Mouse (Mus musculus): Measurements from ENCODE around the gene Gss.
"Not testable (repeated sequence)": the region's sequence is repeated elsewhere in the genome, so short reads cannot be mapped to it uniquely, and the experiment has no call there.

Gene Gss

DNA sequence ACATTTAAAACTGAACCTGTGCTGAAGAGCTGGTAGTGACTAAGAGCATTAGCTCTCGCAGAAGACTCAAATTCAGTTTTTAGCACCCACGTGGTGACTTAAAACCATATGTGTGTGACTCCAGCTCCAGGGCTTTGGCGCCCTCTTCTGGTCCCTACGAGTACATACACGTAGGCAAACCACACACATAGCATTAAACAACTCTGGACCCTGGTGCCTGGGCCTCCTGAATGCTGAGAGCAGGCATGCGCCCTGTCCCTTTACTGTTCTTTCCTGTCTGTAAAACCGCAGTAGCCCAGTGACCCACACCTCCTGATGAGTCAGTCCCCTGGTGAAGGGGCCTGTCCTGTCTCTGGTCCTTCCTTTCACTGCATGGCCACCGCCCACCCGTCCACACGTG is 32.1 kb upstream of the Gss start:
- in situ Hi-C loops (cut with MboI; ENCODE audit: low pct_unique_long_range_greater_than_20kb in 1 of 2, low sequenced_read_pairs in 2 of 2, unreplicated experiment in 1 of 2), result loop anchor here in 1 of 2 experiments (5.0 kb wide), 1 partner anchor 107 kb away; the partner anchor contains the start of genes Acss2 and Ggt7

DNA sequence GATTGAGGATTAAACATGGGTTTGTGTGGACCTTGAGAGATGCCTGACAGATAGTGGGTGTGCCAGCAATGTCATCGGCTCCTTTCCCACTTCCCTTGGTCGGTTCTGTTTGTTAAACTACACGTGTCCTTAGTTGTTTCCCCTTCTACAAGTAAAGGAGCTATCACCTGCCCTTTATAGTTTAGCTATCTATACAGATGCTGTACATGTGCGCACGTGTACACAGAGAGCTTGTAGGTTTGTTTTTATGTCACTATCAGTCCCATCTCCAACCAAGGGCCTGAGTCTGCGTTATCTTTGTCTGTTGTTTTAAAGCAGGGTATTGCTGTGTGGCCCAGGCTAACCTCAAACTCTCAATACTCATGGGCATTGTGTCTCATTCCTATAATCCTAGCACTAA is 31.4 kb upstream of the Gss start:
- in situ Hi-C loops (cut with MboI; ENCODE audit: low pct_unique_long_range_greater_than_20kb in 1 of 2, low sequenced_read_pairs in 2 of 2, unreplicated experiment in 1 of 2), result no loop called here

DNA sequence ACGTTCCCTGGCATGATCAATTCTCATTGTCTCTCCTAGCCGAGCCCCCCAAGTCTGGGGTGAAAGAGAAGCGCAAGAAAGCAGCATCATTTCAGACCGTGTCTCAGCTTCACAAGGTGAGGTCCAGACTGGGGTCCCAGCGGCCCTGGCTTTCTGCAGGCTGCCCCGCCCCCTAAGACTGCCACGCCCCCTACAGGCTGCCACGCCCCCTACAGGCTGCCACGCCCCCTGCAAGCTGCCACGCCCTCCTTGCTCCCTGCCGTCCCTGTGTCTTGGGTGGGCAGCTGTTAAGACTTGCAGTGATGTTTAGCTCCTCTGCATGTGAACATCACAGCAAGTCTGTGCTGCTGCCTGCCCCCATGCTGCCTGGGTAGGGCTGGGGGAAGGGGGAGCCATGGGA is 30.0 kb upstream of the Gss start:
- in situ Hi-C loops (cut with MboI; ENCODE audit: low pct_unique_long_range_greater_than_20kb in 1 of 2, low sequenced_read_pairs in 2 of 2, unreplicated experiment in 1 of 2), result no loop called here

DNA sequence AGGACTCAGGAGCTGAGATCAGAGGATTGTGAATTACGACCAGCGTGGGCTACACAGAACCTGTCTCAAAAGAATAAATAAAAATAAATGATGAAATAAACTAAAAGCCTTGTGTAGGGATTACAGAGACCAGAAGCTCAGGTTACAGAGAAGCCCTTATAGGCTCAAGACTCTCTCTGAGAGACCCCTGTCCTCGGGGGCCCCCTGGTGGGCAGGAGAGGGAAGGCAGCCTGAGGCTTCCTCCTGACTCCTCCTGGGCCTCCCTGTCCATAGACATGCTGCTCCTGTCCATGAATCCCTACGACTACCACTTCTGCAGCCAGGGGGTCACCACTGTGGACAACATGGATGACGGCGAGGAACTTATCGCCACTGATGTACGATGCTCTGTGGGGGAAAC is 27.2 kb upstream of the Gss start:
- in situ Hi-C loops (cut with MboI; ENCODE audit: low pct_unique_long_range_greater_than_20kb in 1 of 2, low sequenced_read_pairs in 2 of 2, unreplicated experiment in 1 of 2), result loop anchor here in 1 of 2 experiments (5.0 kb wide), 1 partner anchor 103 kb away; the partner anchor contains the start of genes Acss2 and Ggt7

DNA sequence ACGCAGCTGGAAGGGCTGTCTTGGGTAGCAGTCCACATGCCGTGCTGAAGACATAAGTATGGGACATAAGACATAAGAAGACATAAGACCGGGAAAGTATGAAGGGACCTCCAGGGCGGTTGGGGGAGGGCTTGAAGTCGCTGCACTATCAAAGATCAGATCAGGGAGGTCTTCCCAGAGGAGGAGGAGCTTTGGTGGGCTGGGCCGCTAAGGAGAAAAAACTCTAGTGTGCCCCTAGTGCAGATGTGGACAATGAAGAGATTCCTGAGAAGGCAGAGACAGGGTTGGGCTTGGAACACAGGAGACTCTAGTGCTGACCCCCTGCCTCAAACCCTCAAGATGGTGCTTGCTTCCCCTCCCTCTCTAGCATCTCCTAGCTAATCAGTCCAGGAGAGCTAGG is 24.4 kb upstream of the Gss start:
- in situ Hi-C loops (cut with MboI; ENCODE audit: low pct_unique_long_range_greater_than_20kb in 1 of 2, low sequenced_read_pairs in 2 of 2, unreplicated experiment in 1 of 2), result loop anchor here in 1 of 2 experiments (5.0 kb wide), 1 partner anchor 100 kb away; the partner anchor contains the start of genes Acss2 and Ggt7

DNA sequence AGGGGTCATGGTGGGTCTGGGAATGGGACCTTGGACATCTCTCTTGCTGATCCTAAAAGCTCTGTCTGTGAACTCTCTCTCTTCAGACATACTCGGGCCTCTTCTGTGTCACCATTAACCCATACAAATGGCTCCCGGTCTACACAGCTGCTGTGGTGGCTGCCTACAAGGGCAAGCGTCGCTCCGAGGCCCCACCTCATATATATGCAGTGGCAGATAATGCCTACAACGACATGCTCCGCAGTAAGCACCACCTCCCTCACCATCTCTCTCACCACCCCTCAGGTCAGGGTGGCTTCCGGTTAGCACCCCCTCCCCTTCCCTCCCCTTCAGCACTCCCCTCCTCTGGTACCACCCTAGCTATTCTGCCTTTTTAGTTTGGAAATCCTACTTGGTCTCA is 21.3 kb upstream of the Gss start:
- in situ Hi-C loops (cut with MboI; ENCODE audit: low pct_unique_long_range_greater_than_20kb in 1 of 2, low sequenced_read_pairs in 2 of 2, unreplicated experiment in 1 of 2), result no loop called here

DNA sequence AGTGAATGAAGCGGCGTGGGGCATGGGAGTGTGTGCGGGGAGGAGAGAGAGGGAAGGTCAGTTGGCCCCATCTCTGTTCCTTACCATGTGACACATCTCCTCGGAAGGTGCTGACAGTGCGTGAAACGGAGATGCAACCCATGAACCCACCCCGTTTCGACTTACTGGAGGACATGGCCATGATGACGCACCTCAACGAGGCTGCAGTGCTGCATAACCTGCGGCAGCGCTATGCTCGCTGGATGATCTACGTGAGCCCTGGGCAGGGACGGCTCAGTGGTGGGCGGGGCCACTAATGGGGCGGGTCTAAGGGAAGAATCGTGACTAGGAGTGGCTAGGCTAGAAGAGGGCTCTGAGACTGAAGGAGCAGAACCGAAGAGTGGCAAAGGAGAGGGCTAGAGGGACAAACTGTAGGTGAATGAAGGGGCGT is 20.7 kb upstream of the Gss start:
- in situ Hi-C loops (cut with MboI; ENCODE audit: low pct_unique_long_range_greater_than_20kb in 1 of 2, low sequenced_read_pairs in 2 of 2, unreplicated experiment in 1 of 2), result no loop called here

DNA sequence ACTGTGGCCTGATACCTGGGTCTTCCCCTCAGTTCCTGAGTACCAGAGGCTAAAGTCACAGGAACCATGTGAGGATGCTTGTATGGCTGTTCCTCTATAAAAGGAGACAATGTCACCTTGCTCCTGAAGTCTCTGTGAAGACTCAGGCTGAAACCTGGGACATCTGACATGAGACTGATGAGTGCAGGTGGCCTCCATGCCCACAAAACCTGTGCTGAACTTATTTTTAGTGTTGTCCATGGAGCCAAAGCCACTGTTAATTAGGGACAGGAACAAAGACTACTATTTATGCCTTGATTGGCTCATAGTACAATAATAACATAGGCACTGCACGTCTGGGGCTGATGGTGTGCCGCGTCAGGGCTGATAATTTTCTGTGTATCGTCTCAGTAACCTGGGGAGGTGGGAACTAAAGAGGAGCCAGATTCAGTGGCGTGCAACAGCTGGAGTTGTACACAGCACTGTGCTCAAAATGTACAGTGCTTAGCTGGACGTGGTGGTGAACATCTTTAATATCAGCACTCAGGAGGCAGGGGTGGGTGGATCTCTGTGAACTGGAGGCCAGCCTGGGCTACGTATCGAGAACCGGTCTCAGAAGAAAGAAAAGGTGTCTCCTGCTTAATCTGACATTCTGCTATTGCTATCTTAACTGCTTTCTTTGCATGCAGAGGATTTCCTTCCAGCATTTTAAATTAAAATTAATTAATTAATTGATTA is 19.4 kb upstream of the Gss start:
- in situ Hi-C loops (cut with MboI; ENCODE audit: low pct_unique_long_range_greater_than_20kb in 1 of 2, low sequenced_read_pairs in 2 of 2, unreplicated experiment in 1 of 2), result no loop called here

DNA sequence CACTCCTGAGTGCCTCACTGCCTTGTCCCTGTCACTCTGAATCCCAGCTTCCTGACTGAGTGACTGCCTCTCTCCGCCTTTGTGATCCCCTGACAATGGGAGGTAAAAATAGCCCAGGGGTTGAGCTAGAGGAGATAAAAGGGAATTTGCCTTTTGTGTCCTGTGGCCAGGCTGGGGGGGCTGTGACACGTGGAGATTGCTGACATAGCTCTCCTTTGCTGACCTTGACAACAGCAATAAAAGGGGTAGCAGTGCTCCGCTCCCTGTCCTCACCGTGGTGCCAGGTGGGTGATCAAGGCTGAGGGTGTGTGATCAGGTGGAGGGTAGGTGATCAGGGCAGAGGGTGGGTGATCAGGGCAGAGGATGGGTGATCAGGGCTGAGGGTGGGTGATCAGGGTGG is 18.4 kb upstream of the Gss start, which contains the start of gene Myh7b:
Myh7b (plus strand) TSS at position 235 of the 400 bp plus-strand sequence.
- in situ Hi-C loops (cut with MboI; ENCODE audit: low pct_unique_long_range_greater_than_20kb in 1 of 2, low sequenced_read_pairs in 2 of 2, unreplicated experiment in 1 of 2), result no loop called here

DNA sequence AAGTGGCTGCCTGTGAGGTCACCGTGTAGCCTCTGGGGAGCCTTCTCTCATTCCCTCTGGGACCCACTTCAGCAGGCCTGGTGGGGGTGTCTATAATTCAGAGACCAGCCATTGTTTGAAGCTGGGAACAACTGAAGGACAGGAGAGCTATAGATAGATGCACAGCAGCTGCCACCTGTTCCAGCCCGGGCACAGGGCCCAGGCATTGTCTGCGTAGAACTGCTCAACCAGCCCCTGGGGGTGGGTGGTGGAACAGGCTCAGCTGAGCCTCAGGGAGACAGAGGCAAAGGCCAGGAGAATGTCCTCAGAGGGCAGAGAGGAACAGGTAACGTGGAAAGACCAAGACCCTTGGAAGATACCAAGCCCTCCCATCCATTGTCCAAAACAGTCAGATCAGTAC is 13.8 kb upstream of the Gss start:
- in situ Hi-C loops (cut with MboI; ENCODE audit: low pct_unique_long_range_greater_than_20kb in 1 of 2, low sequenced_read_pairs in 2 of 2, unreplicated experiment in 1 of 2), result no loop called here

DNA sequence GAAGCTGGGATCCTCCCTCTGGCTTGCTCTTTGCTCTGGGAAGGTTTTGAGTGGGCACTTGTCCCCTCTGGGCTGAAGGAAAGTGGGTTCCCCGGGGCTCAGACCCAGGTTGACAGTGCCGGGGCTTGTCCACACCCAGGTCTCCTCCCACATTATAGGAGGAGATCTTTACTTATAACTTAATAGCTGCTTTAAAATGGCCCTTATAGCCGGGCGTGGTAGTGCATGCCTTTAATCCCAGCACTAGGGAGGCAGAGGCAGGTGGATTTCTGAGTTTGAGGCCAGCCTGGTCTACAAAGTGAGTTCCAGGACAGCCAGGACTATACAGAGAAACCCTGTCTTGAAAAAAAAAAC is 12.6 kb upstream of the Gss start:
- in situ Hi-C loops (cut with MboI; ENCODE audit: low pct_unique_long_range_greater_than_20kb in 1 of 2, low sequenced_read_pairs in 2 of 2, unreplicated experiment in 1 of 2), result not testable (repeated sequence)

DNA sequence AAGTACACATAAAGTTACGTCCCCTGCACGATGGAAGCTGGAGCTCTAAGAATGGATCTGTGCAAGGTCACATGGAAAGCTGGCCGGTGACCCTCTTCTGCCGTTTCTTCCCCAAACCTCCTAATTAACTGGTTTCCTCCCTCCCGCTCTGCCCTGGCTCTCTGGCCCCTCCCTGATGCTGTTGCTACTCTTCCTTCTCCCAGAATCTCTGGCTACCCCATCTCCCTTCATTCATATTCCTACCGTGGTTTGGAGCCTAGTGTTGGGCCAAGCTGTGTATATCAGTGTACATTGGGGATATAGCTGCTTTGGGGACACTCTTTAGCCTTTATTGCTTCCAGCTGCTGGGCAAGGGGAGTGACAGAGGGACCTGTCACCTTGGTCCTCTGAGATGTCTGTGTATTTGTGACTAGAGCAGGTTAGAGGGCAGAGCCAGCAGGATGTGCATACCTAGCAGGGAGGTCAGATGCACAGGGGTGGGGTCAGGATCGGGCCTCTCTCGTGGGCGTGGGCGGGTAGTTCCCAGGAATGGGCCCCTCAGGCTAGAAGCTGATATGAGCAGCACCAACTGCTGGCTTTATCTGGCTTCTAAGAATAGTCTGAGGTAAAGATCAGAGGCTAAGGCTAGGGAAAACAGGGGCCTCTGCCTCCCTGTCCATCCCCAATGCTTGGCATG is 12.1 kb upstream of the Gss start:
- in situ Hi-C loops (cut with MboI; ENCODE audit: low pct_unique_long_range_greater_than_20kb in 1 of 2, low sequenced_read_pairs in 2 of 2, unreplicated experiment in 1 of 2), result no loop called here

DNA sequence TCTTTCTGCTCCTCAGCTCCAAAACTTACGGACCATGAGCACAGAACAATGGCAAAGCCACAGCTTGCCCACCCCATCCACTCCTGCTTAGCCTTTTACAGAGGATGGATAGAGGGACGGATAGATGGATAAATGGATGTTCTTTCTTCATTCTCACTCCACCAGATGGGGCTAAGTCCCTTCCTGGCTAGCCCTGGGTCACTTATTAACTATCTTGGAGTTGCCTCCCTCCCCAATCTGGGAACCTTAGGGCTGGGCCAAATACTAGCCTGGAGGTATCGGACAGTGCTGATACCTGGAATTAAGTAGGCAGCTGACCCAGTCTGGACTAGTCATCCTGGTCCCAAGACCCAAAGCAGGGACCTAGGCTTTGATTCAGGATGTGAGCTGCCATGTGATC is 11.1 kb upstream of the Gss start:
- in situ Hi-C loops (cut with MboI; ENCODE audit: low pct_unique_long_range_greater_than_20kb in 1 of 2, low sequenced_read_pairs in 2 of 2, unreplicated experiment in 1 of 2), result no loop called here

DNA sequence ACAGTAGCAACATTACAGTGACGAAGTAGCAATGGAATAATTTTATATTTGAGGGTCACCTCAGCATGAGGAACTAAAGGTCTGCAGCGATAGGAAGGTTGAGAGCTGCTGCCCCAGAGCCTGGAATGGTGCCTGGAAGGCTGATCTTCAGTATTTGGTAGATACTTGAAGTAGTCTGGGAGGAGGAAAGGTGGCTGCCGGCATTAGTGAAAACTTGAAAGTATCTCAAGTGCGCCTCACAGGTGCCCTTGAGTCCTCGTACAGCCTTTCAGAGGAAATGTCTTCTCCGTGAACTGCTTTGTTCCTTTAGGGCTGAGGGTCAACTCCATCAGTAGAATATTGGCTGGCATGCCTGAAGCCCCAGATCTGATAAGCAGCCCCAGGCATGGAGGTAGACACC is 2.9 kb upstream of the Gss start:
- in situ Hi-C loops (cut with MboI; ENCODE audit: low pct_unique_long_range_greater_than_20kb in 1 of 2, low sequenced_read_pairs in 2 of 2, unreplicated experiment in 1 of 2), result no loop called here

DNA sequence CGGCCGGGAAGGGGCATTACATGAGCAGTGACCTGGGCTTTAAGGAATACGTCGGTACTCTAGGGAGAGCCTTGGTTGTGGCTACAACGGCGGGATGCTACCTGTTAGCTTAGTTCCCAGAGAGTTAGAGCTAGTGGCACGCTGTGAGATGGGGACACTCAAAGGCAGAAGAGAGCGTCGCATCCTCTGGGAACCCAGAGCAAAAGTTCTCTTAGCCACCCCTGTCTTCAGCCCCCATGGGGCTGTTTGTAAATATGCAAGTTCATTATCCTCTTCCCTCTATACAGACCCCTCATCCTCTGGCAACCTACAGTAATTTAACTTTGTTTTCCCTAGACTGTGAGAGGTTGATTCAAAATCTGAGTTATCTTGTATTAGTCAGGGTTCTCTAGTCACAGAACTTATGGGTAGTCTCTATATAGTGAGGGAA is 259 bp upstream of the Gss start:
- in situ Hi-C loops (cut with MboI; ENCODE audit: low pct_unique_long_range_greater_than_20kb in 1 of 2, low sequenced_read_pairs in 2 of 2, unreplicated experiment in 1 of 2), result no loop called here

DNA sequence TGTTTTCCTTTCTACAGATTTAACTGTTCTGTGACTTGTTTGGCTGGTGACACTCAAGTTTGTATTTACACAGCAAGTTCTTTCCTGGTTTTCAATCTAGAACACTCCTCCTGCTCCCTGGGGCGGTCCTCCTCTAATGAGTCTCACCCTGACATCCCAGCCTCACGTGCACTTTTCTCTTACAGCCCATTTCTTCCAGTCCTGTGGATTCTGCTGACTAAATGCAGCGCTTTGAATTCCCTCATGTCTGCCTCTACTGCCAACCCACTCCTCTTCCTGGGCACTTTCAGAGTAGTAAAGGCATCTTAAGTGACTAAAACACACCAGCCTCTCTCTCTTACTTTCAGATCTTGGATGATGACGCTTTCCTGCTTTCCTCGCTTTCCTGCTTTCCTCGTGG is 934 bp downstream of the Gss start:
- in situ Hi-C loops (cut with MboI; ENCODE audit: low pct_unique_long_range_greater_than_20kb in 1 of 2, low sequenced_read_pairs in 2 of 2, unreplicated experiment in 1 of 2), result no loop called here

DNA sequence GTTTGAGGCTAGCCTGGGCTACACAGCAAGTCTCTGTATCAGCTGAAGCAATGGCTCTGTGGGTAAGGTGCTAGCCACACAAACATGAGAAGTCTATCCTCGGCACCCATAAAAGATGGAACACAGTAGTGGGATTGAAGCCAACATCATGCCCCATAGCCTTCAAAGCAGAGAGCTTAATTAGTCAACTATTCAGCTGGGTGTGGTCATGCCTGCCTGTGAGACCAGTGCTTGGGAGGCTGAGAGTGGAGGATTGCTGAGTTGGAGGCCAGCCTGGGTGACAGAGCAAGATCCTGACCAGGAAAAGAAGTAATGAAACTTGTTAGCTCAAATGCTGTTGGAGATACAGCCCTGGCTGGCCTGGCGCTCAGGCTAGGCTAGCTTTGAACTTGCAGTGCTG is 1.7 kb downstream of the Gss start:
- in situ Hi-C loops (cut with MboI; ENCODE audit: low pct_unique_long_range_greater_than_20kb in 1 of 2, low sequenced_read_pairs in 2 of 2, unreplicated experiment in 1 of 2), result no loop called here

DNA sequence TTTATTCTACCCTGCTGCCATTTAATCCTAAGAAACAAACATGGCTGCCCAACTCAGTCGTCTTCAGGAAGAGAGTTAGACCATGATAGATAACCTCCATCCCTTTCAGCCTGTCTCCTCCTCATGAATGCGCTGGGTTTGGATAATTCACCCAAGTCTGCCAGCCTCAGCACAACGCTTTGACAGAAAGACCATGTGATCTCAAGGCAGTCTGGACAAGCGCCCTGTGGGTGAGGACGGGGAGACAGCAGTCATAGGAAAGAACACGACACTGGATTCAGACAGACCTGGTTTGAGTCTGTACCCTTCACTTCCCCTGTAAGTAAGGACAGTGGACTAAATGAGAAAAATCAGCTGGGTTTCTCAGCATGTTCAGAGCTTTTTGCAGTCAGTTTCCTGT is 3.1 kb downstream of the Gss start:
- in situ Hi-C loops (cut with MboI; ENCODE audit: low pct_unique_long_range_greater_than_20kb in 1 of 2, low sequenced_read_pairs in 2 of 2, unreplicated experiment in 1 of 2), result no loop called here

DNA sequence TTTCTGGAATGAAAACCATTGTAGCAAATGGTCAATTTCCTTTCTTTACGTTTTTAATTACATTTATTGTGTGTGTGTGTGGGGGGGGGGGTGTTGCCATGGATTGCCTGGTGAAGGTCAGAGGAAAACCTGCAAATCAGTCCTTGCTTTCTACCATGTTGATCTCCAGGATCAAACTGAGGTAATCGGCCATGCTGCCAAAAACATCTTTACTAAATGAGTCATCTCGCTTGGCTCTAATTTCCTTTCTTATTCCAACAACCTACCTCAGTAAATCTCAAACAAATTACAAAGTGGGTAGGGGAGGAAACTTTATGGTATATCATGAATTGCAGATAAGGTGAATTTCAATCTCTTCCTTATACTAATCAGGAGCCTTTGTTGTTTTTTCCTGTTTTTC is 4.5 kb downstream of the Gss start:
- in situ Hi-C loops (cut with MboI; ENCODE audit: low pct_unique_long_range_greater_than_20kb in 1 of 2, low sequenced_read_pairs in 2 of 2, unreplicated experiment in 1 of 2), result no loop called here

DNA sequence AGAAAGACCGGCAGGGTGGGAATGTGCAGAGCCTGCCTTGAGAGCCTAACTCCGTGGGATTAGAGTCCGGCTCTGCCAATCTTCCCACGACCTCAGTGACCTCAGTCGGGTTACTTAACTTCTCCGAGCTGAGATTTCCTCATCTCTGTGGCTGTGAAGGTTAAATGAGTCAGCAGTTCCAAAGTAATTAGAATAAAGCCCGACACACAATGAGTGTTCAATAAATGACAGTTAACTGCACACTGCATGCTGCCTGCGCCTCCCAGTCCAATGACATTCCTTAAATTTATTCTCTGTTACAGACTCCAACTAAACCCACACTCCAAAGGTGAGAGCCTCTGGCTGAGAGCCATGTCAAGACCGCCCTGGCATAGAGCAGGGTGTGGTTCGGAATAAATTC is 7.1 kb downstream of the Gss start:
- in situ Hi-C loops (cut with MboI; ENCODE audit: low pct_unique_long_range_greater_than_20kb in 1 of 2, low sequenced_read_pairs in 2 of 2, unreplicated experiment in 1 of 2), result no loop called here
